Mouse (Mus musculus) lung, postnatal 0 days (tissue): Measurements from ENCODE around the gene Nmnat2.

Experiments used
- CTCF ChIP-seq: IDR thresholded peaks from 2 replicates; pipeline ENCODE4 v1.5.1; 2016; ENCODE audit warnings: antibody characterized with exemption, mild to moderate bottlenecking
- EP300 ChIP-seq: IDR thresholded peaks from 2 replicates; pipeline ENCODE4 v1.6.1; 2016; ENCODE audit warnings: antibody characterized with exemption, mild to moderate bottlenecking, control low read depth

- TF ChIP-seq CTCF (no peak), EP300 (no peak)
Measured at GRCm38 (mm10) chr1:153093172-153093571, 138.4 kb downstream of the Nmnat2 start.
